Mouse (Mus musculus) retina, adult 2 months (tissue): Measurements from ENCODE around the gene Fam216a.

ENCODE experiments used
- DNase-seq: peaks from one replicate; pipeline ENCODE4 v3.0.0-alpha.2; 2012; ENCODE audit warnings: low read depth, low spot score

The Fam216a gene

DNA sequence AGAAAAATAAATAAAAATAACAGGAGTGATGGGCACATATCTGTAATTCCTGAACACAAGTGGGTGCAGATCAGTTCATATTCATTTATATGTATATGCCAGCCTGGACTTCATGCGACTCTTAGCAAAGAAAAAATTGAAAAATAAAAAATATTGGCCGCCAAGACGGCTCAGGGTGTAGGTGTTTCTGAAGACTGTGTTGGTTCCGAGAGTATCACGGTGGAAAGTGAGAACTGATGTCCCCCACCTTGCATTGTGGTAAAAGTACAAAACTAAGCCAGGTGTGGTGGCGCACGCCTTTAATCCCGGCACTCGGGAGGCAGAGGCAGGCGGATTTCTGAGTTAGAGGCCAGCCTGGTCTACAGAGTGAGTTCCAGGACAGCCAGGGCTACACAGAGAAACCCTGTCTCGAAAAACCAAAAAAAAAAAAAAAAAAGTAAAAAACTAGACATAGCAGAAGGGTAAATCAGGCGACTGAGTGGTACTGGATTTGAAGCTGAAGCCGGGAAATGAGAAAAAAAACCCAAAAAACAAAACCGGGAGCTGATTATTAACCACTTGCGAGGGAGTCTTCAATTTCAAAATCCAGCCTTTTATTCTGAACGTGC, 19.1 kb upstream of the Fam216a start:
- no peak for DNase-seq

DNA sequence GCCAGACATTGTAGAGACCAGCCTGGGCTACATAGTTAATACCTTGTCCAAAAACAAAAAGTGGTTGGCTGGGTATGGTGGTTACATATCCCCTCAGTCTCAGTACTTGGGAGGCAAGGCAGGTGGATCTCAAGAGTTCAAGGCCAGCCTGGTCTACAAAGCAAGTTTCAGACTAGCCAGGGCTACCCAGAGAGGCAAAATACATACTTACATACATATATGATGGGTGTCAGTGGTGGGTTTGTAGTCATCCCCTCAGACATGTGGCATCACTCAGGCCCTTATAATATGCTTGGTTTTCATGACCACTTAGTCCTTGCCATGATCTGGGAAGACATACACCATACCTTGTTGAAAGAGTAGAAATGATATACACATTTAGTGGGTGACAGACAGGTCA, 18.5 kb upstream of the Fam216a start:
- no peak for DNase-seq

DNA sequence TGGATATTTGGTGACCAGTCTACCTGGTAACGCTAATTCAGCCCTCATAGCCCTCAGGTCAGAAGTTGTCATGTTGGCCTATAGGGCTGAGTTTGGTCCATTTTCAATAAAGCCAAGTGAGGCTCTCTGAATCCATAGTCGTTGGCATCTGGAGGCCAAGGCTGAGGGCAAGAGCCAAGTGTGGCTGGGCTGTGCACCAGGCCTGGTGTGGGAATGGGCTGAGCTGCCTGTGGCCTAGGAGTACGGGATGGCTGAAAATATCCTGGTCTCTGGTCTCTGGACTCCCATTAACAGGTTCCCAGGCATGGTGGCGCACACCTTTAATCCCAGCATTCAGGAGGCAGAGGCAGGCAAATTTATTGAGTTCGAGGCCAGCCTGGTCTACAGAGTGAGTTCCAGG, 17.8 kb upstream of the Fam216a start:
- no peak for DNase-seq

- DNase-seq: peak; percentile 62
These were observed 7.4 kb upstream of the Fam216a start for GRCm38 (mm10) chr5:122379374-122380155.

- DNase-seq: no peak
These were observed 6.0 kb upstream of the Fam216a start for GRCm38 (mm10) chr5:122378171-122378570.

DNA sequence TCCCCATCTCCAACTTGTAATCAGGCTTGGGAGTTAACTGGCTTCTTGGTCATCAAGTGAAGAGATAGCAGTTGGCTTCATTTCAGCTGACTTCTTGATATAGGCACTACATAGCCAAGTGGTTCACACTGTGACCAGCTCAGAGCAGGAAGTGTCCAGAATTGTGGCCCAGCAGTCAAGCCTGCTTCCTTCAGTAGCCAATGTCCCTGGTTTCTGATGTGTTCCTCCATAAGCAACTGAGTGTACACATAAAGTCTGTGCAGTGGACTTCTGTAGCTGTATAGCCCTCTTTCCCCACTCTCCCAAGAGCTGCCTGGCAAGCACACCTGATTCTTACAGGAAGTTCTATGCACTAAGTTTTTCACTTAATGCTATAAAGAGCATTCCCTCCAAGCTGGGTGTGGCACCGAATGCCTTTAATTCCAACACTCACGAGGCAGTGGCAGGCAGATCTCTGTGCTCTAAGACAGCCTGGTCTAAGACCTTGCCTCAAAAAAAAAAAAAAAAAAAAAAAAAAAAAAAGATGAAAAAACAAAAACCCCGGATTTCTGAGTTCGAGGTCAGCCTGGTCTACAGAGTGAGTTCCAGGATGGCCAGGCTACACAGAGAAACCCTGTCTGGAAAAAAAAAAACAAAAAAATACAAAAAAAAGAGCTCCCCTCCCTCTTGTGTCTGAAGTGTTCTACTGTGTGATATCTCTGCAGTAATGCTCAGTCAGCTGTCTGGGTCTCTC, 5.1 kb upstream of the Fam216a start:
- DNase-seq: no peak

- no peak for DNase-seq
These were observed 714 bp upstream of the Fam216a start for GRCm38 (mm10) chr5:122372878-122373277.

DNA sequence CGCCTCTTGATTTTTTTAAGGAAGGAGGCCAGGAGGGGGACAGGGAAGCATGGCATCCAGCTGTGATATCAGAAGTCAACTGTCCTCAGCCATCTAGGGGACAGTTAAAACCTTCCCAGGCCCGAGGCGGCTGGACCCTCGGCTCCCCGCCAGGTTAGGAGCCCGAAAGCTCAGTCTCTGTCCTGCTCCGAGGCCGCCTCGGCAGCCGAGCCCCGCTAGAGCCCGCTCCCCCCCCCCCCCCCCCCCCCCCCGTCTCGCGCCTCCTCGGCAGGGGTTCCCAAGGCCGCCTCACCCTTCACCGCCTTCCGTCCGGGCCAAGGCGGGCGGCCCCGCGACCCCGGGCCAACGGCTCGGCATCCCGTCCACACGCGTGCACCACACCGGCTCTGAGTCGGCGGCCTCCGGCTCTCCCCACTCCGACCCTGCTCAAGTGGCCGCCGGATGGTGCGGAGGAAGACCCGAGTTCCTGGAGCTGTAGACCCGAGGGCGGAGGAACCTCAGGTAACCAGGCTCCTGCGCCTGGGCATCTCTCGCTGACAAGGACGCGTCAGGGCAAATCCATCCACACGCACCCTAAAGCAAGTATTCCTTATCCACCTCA, 473 bp downstream of the Fam216a start, which contains the start of gene Gpn3:
Gene Gpn3 (plus strand): TSS at position 286 of the 601 bp plus-strand sequence.
- no peak for DNase-seq

DNA sequence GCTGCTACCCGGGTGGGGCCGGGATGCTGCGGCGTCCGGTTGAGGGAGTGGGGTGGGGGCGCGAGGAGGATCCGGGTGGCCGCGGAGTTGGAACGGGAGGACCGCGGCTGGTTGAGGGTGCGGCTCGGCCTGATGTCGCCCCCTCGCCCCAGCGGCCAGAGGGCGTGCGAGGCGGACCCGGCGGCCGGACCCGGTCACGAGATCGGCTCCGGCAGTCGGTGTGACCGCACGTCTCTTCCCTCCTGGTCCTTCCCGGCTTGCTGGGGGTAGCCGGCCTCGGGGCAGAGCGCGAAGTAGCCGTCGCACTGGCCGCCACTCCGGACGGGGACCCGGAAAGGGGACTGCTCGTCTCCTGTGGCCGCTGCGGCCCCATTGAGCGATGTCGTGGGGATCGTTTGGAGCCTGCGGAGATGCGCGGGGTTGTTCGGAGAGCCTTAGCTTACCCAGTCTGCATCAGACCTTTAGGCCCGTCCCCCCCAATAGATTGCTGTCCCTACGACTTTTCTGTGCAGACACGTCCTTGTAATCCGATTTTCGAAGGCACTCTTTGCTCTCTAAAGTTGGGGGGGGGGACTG, 17.6 kb downstream of the Fam216a start:
- DNase-seq: no peak

- peak; percentile 100 for DNase-seq
These were observed 18.2 kb downstream of the Fam216a start, which contains the start of the genes Rad9b and Vps29 for GRCm38 (mm10) chr5:122353807-122354491. Gene Rad9b, minus strand, starts transcription at chr5:122354233. Gene Vps29, plus strand, starts transcription at chr5:122354369.

DNA sequence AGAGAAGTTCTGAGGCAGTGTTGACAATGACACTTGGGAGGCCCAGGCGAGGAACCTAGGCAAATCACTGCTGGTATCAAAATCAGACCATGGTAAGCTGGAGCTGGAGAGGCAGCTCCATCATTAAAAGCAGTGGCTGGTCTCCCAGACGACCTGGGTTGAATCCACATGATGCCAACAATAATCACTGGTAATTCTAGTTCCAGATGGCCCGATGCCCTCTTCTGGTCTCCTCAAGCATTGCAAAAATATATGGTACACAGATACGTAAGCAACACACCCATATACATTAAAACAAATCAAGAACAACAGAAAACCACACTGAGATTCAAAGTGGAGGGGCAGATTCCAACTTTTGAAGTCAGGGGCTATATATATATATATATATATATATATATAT, 26.4 kb downstream of the Fam216a start:
- DNase-seq: no peak

DNA sequence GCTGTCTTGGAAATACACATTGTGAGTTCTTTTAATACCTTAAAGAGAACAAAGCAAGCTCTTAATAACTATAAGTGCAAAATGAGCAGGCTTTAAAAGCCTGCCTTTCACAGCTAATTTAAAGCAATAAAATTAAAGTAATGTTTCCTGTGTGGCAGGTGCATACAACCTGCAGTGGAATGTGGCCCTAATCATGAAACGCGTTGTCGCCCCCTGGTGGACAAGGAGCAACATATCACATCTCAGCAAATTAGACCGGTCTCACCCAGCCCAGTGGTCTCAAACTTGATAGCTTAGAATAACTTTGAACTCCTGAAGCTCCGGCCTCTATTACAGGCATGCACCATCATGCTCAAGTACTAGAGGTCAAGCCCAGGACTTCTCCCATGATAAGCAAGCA, 27.9 kb downstream of the Fam216a start:
- DNase-seq: peak; percentile 65

- DNase-seq: no peak
These were observed 28.4 kb downstream of the Fam216a start for GRCm38 (mm10) chr5:122343768-122344167.

DNA sequence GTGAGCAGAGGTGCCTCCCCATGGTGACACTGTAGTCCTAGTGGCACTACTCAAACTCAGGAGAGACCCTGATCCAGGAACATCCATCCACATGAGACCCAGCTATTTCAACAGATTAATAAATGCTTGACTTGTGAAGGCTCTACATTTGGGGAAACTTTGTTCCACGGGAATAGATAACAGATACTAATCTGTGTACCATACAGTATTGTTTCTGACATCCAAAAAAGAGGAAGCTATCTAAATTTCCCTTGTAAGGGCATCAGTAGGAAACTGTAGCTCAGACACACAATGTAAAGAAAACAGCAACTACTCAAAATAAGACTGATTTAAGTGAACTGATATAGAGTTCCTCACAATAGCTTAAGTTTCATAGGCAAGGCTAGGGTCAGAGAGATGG, 29.3 kb downstream of the Fam216a start:
- DNase-seq: no peak

DNA sequence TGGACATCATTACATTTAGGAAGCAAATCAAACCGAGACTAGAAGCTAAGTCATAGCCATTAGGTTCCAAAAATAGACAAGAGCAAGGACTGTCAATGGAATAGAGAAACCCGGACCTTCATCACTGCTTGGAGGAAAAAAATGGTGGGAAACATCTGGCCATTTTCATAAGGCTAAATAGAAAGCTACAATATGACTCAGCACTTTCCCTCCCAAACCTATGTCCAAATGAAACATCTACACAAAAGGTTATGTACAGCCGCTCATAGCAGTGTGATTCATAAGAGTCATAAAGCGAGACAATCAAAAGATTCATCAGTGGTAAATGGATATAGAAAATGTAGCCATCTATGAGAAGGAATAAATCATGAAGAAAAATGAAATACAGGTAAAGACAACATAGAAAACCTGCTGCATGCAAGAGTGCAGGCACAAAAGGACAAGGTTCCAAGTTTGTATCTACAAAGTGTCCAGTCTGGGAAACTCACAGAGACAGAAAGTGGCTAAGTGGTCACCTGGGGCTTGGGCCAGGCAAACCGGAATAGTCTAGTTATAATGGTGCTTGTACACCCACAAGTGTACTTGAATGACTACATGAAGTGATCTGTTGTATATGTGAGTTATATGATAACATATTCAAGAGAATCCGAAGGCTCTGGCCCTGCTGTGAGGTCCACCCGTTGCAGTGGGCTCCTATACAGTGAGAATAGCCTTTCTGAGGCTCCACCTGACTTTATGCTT, 35.4 kb downstream of the Fam216a start:
- DNase-seq: no peak

DNA sequence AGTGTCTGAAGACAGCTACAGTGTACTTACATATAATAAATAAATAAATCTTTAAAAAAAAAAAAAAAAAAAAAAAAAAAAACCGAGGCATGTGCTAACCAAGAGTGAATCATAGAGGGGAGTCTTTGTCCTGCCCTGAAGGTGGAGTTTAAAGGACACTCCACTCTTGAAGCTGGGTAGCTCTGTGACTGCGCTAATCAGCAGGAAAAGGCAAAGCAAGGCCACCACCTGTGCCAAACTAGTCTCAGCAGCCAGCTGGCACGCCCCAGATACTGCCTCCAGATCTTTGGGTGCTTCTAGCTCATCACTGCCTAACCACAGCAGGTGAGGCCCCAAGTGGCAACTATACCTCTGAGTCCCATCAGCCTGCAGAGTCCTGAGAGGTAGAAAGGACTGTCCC, 37.5 kb downstream of the Fam216a start:
- no peak for DNase-seq

- no peak for DNase-seq
These were observed 41.9 kb downstream of the Fam216a start for GRCm38 (mm10) chr5:122330269-122330668.

GRCm38 (mm10) chr5:122327283-122327682, 44.9 kb downstream of the Fam216a start:
- DNase-seq: no peak

DNA sequence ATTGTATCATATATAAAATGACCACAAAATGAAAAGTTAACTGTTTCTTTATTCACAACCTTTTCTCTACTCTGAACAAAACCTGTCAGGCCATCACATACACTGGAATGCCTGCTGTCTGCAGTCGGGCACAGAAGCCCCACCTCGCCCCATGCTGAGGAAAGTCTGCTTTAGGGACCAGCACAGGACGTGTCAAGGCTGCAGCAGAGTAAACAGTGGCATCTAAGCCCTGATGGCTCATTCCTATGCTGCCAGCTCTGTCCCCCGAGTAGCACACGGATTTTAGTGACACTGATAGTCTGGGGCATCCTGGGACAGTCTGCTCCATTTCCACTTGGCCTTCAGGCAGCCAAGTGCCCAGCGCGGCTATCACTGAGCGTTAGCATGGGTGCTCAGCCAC, 46.7 kb downstream of the Fam216a start:
- DNase-seq: no peak
